Mouse (Mus musculus) spleen, postnatal 10 days (tissue): ENCODE measurements around the gene Ccdc187.
A peak's percentile ranks its signal among the peaks of the same experiment; 100 is the strongest.

ENCODE experiments used
- DNase-seq, 2 experiments: peaks; one replicate each; pipeline ENCODE4 v3.0.0; 2021 to 2022; ENCODE audit warnings: low spot score in 2 of 2

Gene Ccdc187

GRCm38 (mm10) chr2:26294457-26294856 is at the start of gene Ccdc187:
Ccdc187 (minus strand) TSS chr2:26294557.
- no peak for DNase-seq

GRCm38 (mm10) chr2:26342609-26343490 is 48.5 kb upstream of the Ccdc187 start:
- DNase-seq: no peak

GRCm38 (mm10) chr2:26342044-26342443 is 47.7 kb upstream of the Ccdc187 start:
- no peak for DNase-seq

GRCm38 (mm10) chr2:26341510-26341981 is 47.2 kb upstream of the Ccdc187 start:
- no peak for DNase-seq

GRCm38 (mm10) chr2:26339204-26339551 is 44.8 kb upstream of the Ccdc187 start:
- no peak for DNase-seq

- DNase-seq: no peak
Measured at GRCm38 (mm10) chr2:26338302-26339203, 44.2 kb upstream of the Ccdc187 start.

GRCm38 (mm10) chr2:26330702-26331101 is 36.3 kb upstream of the Ccdc187 start:
- DNase-seq: no peak

GRCm38 (mm10) chr2:26330056-26330468 is 35.7 kb upstream of the Ccdc187 start:
- DNase-seq: no peak

GRCm38 (mm10) chr2:26329402-26329801 is 35.0 kb upstream of the Ccdc187 start:
- no peak for DNase-seq

GRCm38 (mm10) chr2:26327852-26328251 is 33.5 kb upstream of the Ccdc187 start:
- DNase-seq: no peak

- peak; percentile 40 to 75 for DNase-seq
Measured at GRCm38 (mm10) chr2:26325386-26326181, 31.2 kb upstream of the Ccdc187 start.

- no peak for DNase-seq
Measured at GRCm38 (mm10) chr2:26324917-26325316, 30.6 kb upstream of the Ccdc187 start.

GRCm38 (mm10) chr2:26323589-26324325 is 29.4 kb upstream of the Ccdc187 start:
- DNase-seq: no peak

- DNase-seq: no peak
Measured at GRCm38 (mm10) chr2:26320245-26321185, 26.2 kb upstream of the Ccdc187 start.

- DNase-seq: no peak
Measured at GRCm38 (mm10) chr2:26319519-26320244, 25.3 kb upstream of the Ccdc187 start.

- DNase-seq: no peak
Measured at GRCm38 (mm10) chr2:26319109-26319508, 24.8 kb upstream of the Ccdc187 start.

- DNase-seq: no peak
Measured at GRCm38 (mm10) chr2:26317991-26318672, 23.8 kb upstream of the Ccdc187 start.

GRCm38 (mm10) chr2:26317371-26317770 is 23.0 kb upstream of the Ccdc187 start:
- DNase-seq: no peak
